10 mouse cellular contexts compared by ENCODE assay signal in the genomic region with DNA sequence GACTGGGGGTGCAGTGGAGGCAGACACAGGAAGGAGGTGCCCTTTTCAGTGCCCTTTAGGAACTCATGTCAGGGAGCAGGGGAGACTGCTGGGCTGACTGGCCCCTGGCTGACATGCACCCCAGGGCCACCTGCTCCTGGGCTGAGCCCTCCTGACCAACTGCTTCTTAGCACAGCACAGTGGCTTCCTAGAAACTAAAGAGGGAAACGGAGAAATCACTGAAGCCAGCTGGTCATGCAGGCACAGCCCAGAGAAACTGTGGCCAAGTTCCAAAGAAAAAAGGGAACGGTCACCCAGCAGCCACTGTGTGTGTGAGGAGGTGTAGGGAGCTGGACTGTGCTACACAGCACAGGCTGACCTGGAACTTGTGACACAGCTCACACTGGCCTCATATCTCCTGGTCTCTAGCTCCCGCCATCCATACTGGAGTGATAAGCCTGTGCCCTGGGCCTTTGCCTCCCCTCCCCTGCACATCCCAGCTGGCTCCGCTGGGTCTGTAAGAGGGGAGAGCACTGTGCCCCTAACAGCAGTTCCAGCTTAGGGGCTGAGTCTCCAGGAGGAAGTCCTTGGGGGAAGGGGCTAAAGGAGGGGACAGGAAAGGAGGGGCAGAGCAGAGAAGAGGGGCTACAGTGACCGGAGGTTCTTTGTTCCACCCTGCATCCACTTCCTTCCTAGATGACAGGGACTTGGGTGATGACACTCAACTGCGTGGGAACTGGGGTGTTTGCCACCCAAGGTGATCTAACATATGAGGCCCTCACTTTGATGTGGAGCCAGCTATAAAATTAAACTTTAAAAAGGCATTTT. TPM values are rescaled to one million over a fixed set of nuclear protein-coding genes. Genes with fewer than 3 reads are reported as not detected.
DNase-seq lines count a peak whose midpoint lies in the region; ATAC-seq and TF ChIP-seq lines count a peak whose summit lies in the region.
"Had no signal": no experiment of that assay in that cellular context is flagged by ENCODE, and none has a peak within 500 bp of the region (broad histone marks: within the 10 kb centered on the region; RNA-seq: fewer than 3 reads in every experiment).

No protein-coding gene starts in this region.

- DNase-seq in lung, embryonic 14.5 days: peak; percentile 36
- no peak for DNase-seq in lung, adult 2 months
- peak; percentile 76 for DNase-seq in cerebellum, adult 11-12 months
- DNase-seq in forebrain, embryonic 14.5 days (ENCODE audit: low spot score): no peak
- peak; percentile 3 for DNase-seq in testis, postnatal 14 days (ENCODE audit: low spot score)
- DNase-seq in ovary, adult 18-20 months (ENCODE audit: low spot score): no peak

- H3K4me2 ChIP-seq in lung, embryonic 14.5 days: no peak overlapping the region
- H3K4me2 ChIP-seq in forebrain, embryonic 14.5 days (ENCODE audit: low read length): no peak overlapping the region
- H3K4me2 ChIP-seq in hindbrain, embryonic 16.5 days (ENCODE audit: low read length): no peak overlapping the region
- H3K4me2 ChIP-seq in liver, embryonic 12.5 days: no peak overlapping the region

- no peak overlapping the region for H3K4me3 ChIP-seq in lung, embryonic 14.5 days (ENCODE audit: low read depth, low read length)
- no peak overlapping the region for H3K4me3 ChIP-seq in lung, adult 2 months (replicated peaks; ENCODE audit: extremely low read depth, low read depth, low read length)
- no peak overlapping the region for H3K4me3 ChIP-seq in forebrain, embryonic 14.5 days (ENCODE audit: low read depth, low read length)
- no peak overlapping the region for H3K4me3 ChIP-seq in hindbrain, embryonic 16.5 days (ENCODE audit: low read length)
- H3K4me3 ChIP-seq in liver, embryonic 12.5 days: no peak overlapping the region

- peak overlapping the region; percentile 14; the same call in 1 of the 2 replicates for H3K27ac ChIP-seq in lung, embryonic 14.5 days (ENCODE audit: low read depth)
- H3K27ac ChIP-seq in forebrain, embryonic 14.5 days (ENCODE audit: low read depth, low read length): peak overlapping the region; percentile 73
- H3K27ac ChIP-seq in hindbrain, embryonic 16.5 days (ENCODE audit: low read depth, low read length): peak overlapping the region; percentile 46
- peak overlapping the region; percentile 51; the same call in 1 of the 2 replicates for H3K27ac ChIP-seq in liver, embryonic 12.5 days
- H3K27ac ChIP-seq: liver, embryonic 14.5 days had no signal

- H3K9ac ChIP-seq in lung, embryonic 14.5 days: 0 out of 2 replicates have a peak overlapping the region, but pooled peaks have one; percentile 23
- H3K9ac ChIP-seq in forebrain, embryonic 14.5 days (ENCODE audit: low read length): no peak overlapping the region
- no peak overlapping the region for H3K9ac ChIP-seq in hindbrain, embryonic 16.5 days (ENCODE audit: low read depth, low read length)
- peak overlapping the region; percentile 23 for H3K9ac ChIP-seq in liver, embryonic 12.5 days
- H3K9ac ChIP-seq: liver, embryonic 14.5 days had no signal

- no peak for TF ChIP-seq POLR2A in lung, adult 2 months (IDR thresholded peaks at IDR 0.05; ENCODE audit: borderline replicate concordance, extremely low read depth, low read depth, low read length)

- no peak for TF ChIP-seq CTCF in lung, embryonic 14.5 days (IDR thresholded peaks at IDR 0.05; ENCODE audit: low read depth)
- no peak for TF ChIP-seq CTCF in lung, adult 2 months (IDR thresholded peaks at IDR 0.05; ENCODE audit: insufficient read depth, low read length)

- WGBS in lung, embryonic 14.5 days: 36% methylated on average over 6 of the region's 6 CpGs
- WGBS in lung, adult 2 months: 41% methylated on average over 6 of the region's 6 CpGs
- 88% methylated on average over 6 of the region's 6 CpGs for WGBS in forebrain, embryonic 14.5 days
- 48% methylated on average over 6 of the region's 6 CpGs for WGBS in hindbrain, embryonic 16.5 days
- WGBS in liver, embryonic 12.5 days (ENCODE audit: insufficient replicate concordance): 39% methylated on average over 6 of the region's 6 CpGs

- peaks cover 41% of the 10 kb centered on the region for H3K36me3 ChIP-seq in lung, embryonic 14.5 days (ENCODE audit: insufficient read depth)
- peaks cover 26% of the 10 kb centered on the region for H3K36me3 ChIP-seq in forebrain, embryonic 14.5 days (ENCODE audit: control insufficient read depth, insufficient read depth, low read length)
- 0 out of 2 replicates have a peak, but pooled peaks cover 8% of the 10 kb centered on the region for H3K36me3 ChIP-seq in hindbrain, embryonic 16.5 days (ENCODE audit: control insufficient read depth, insufficient read depth, low read length)
- H3K36me3 ChIP-seq in liver, embryonic 12.5 days: peaks cover 58% of the 10 kb centered on the region
- H3K36me3 ChIP-seq: G1E had no signal

- H3K4me1 ChIP-seq in lung, embryonic 14.5 days (ENCODE audit: insufficient read depth): no peaks in the 10 kb centered on the region
- 0 out of 2 replicates have a peak, but pooled peaks cover 2% of the 10 kb centered on the region for H3K4me1 ChIP-seq in lung, adult 2 months (ENCODE audit: control insufficient read depth, insufficient read depth, low read length)
- peaks cover 9% of the 10 kb centered on the region; the same call in 1 of the 2 replicates for H3K4me1 ChIP-seq in forebrain, embryonic 14.5 days (ENCODE audit: control insufficient read depth, insufficient read depth, low read length)
- H3K4me1 ChIP-seq in hindbrain, embryonic 16.5 days (ENCODE audit: control insufficient read depth, insufficient read depth, low read depth, low read length): peaks cover 4% of the 10 kb centered on the region; the same call in 1 of the 2 replicates
- H3K4me1 ChIP-seq in liver, embryonic 12.5 days: peaks cover 26% of the 10 kb centered on the region

- H3K27me3 ChIP-seq in lung, embryonic 14.5 days (ENCODE audit: insufficient read depth, low read length): no peaks in the 10 kb centered on the region
- H3K27me3 ChIP-seq in forebrain, embryonic 14.5 days (replicated peaks; ENCODE audit: control insufficient read depth, insufficient read depth, low read length): no peaks in the 10 kb centered on the region
- no peaks in the 10 kb centered on the region for H3K27me3 ChIP-seq in hindbrain, embryonic 16.5 days (replicated peaks; ENCODE audit: control insufficient read depth, insufficient read depth, low read length)
- H3K27me3 ChIP-seq in liver, embryonic 12.5 days (replicated peaks): no peaks in the 10 kb centered on the region

- peak; percentile 33; the same call in 1 of the 2 replicates for ATAC-seq in lung, embryonic 14.5 days (ENCODE audit: insufficient read depth)
- ATAC-seq in forebrain, embryonic 14.5 days: peak; percentile 38; the same call in 1 of the 2 replicates
- peak; percentile 46 for ATAC-seq in hindbrain, embryonic 16.5 days
- ATAC-seq in liver, embryonic 12.5 days: peak; percentile 48; the same call in 1 of the 2 replicates

- no peaks in the 10 kb centered on the region for H3K9me3 ChIP-seq in lung, embryonic 14.5 days (ENCODE audit: low read depth, low read length)
- H3K9me3 ChIP-seq in forebrain, embryonic 14.5 days (replicated peaks; ENCODE audit: control insufficient read depth, low read length): no peaks in the 10 kb centered on the region
- H3K9me3 ChIP-seq in hindbrain, embryonic 16.5 days (ENCODE audit: control insufficient read depth, low read length): no peaks in the 10 kb centered on the region
- no peaks in the 10 kb centered on the region for H3K9me3 ChIP-seq in liver, embryonic 12.5 days (replicated peaks)
- H3K9me3 ChIP-seq: G1E had no signal

RNA-seq across cellular contexts. Expression of gene B4galt5, which starts 48.9 kb away (rescaled TPM):
- polyA plus RNA-seq in lung, embryonic 14.5 days (2014; fragmentation: Nextera tagmentation; extraction: Ambion mirVana): 20.5 and 24.1 TPM in 2 replicates
- polyA plus RNA-seq in lung, adult 2 months (2012; rRNA removed): 17.7 and 20.5 TPM in 2 replicates
- polyA plus RNA-seq in forebrain, embryonic 14.5 days (2014; fragmentation: Nextera tagmentation; extraction: Ambion mirVana): 10.9 and 12.0 TPM in 2 replicates
- polyA plus RNA-seq in hindbrain, embryonic 16.5 days (2015; fragmentation: Nextera tagmentation; extraction: Ambion mirVana): 19.7 and 22.6 TPM in 2 replicates
- 8.1 and 9.9 TPM in 2 replicates for polyA plus RNA-seq in liver, embryonic 12.5 days (2016; fragmentation: Nextera tagmentation; extraction: Ambion mirVana)

RNA-seq across cellular contexts. Expression of gene Ptgis, which starts 59.7 kb away (rescaled TPM):
- polyA plus RNA-seq in lung, embryonic 14.5 days (2014; fragmentation: Nextera tagmentation; extraction: Ambion mirVana): 16.0 and 18.6 TPM in 2 replicates
- 105 and 162 TPM in 2 replicates for polyA plus RNA-seq in lung, adult 2 months (2012; rRNA removed)
- 3.7 and 3.9 TPM in 2 replicates for polyA plus RNA-seq in forebrain, embryonic 14.5 days (2014; fragmentation: Nextera tagmentation; extraction: Ambion mirVana)
- 4.2 and 5.5 TPM in 2 replicates for polyA plus RNA-seq in hindbrain, embryonic 16.5 days (2015; fragmentation: Nextera tagmentation; extraction: Ambion mirVana)
- polyA plus RNA-seq in liver, embryonic 12.5 days (2016; fragmentation: Nextera tagmentation; extraction: Ambion mirVana): 2.4 and 2.9 TPM in 2 replicates
- polyA plus RNA-seq: G1E had no signal

Comparison
In these comparisons a context has a peak if more than half of its experiments do, and no peak if none do; other contexts are left out.
1. DNase-seq: peak in lung, embryonic 14.5 days (single experiment), cerebellum, adult 11-12 months (single experiment) and testis, postnatal 14 days (single experiment); none in lung, adult 2 months (single experiment), forebrain, embryonic 14.5 days (single experiment) and ovary, adult 18-20 months (single experiment).
2. H3K27ac ChIP-seq: peak in every context shown above with its lines; median percentile 73 in forebrain, embryonic 14.5 days; 51 in liver, embryonic 12.5 days; 46 in hindbrain, embryonic 16.5 days; 14 in lung, embryonic 14.5 days.
3. H3K9ac ChIP-seq: peak in lung, embryonic 14.5 days (single experiment) and liver, embryonic 12.5 days (single experiment); none in forebrain, embryonic 14.5 days (single experiment) and hindbrain, embryonic 16.5 days (single experiment).
4. Peak in every context shown above with its lines, with median percentiles within 50 percentile points of each other: ATAC-seq.